Mouse (Mus musculus) mouse embryonic stem cell (cell line): ENCODE measurements around the gene Rhbdd2.

Experiments used
- in situ Hi-C, 2 experiments: fragments of 300-500 bp; cut with MboI; formaldehyde crosslinking; loops; 1 replicate in 1 of 2; 3 replicates in 1 of 2; pipeline ENCODE4 v1.14.3; 2019 to 2020; ENCODE audit warnings: low sequenced_read_pairs in 2 of 2, low pct_unique_long_range_greater_than_20kb in 1 of 2, mixed read lengths in 1 of 2; ENCODE audit not compliant: unreplicated experiment in 1 of 2

The Rhbdd2 gene

GRCm38 (mm10) chr5:135642686-135643551 is 10.5 kb downstream of the Rhbdd2 start:
- in situ Hi-C loops, result no loop called here

GRCm38 (mm10) chr5:135643552-135643842 is 11.1 kb downstream of the Rhbdd2 start:
- in situ Hi-C loops, result no loop called here

GRCm38 (mm10) chr5:135643869-135644268 is 11.5 kb downstream of the Rhbdd2 start:
- in situ Hi-C loops, result no loop called here

GRCm38 (mm10) chr5:135645330-135645729 is 12.9 kb downstream of the Rhbdd2 start:
- in situ Hi-C loops, result no loop called here

GRCm38 (mm10) chr5:135646038-135646437 is 13.6 kb downstream of the Rhbdd2 start:
- in situ Hi-C loops, result no loop called here

- in situ Hi-C loops, result no loop called here
Observed at GRCm38 (mm10) chr5:135648461-135649308, 16.3 kb downstream of the Rhbdd2 start.

- in situ Hi-C loops, result no loop called here
Observed at GRCm38 (mm10) chr5:135649309-135649633, 16.9 kb downstream of the Rhbdd2 start.

- in situ Hi-C loops, result no loop called here
Observed at GRCm38 (mm10) chr5:135651536-135651935, 19.1 kb downstream of the Rhbdd2 start.

GRCm38 (mm10) chr5:135653209-135653608 is 20.8 kb downstream of the Rhbdd2 start:
- in situ Hi-C loops, result no loop called here

- in situ Hi-C loops, result no loop called here
Observed at GRCm38 (mm10) chr5:135656046-135656445, 23.6 kb downstream of the Rhbdd2 start.

- in situ Hi-C loops, result no loop called here
Observed at GRCm38 (mm10) chr5:135657128-135657527, 24.7 kb downstream of the Rhbdd2 start.

GRCm38 (mm10) chr5:135657703-135658373 is 25.4 kb downstream of the Rhbdd2 start:
- in situ Hi-C loops, result no loop called here

- in situ Hi-C loops, result no loop called here
Observed at GRCm38 (mm10) chr5:135659956-135660355, 27.5 kb downstream of the Rhbdd2 start.

GRCm38 (mm10) chr5:135660535-135660934 is 28.1 kb downstream of the Rhbdd2 start:
- in situ Hi-C loops, result no loop called here

- in situ Hi-C loops, result no loop called here
Observed at GRCm38 (mm10) chr5:135666890-135667289, 34.5 kb downstream of the Rhbdd2 start.

- in situ Hi-C loops, result no loop called here
Observed at GRCm38 (mm10) chr5:135668071-135668470, 35.7 kb downstream of the Rhbdd2 start.

GRCm38 (mm10) chr5:135669741-135670275 is 37.4 kb downstream of the Rhbdd2 start, which contains the start of gene Por:
Por (plus strand) TSS chr5:135670033.
- in situ Hi-C loops, result no loop called here

GRCm38 (mm10) chr5:135670881-135671280 is 38.5 kb downstream of the Rhbdd2 start:
- in situ Hi-C loops, result no loop called here

GRCm38 (mm10) chr5:135672509-135672908 is 40.1 kb downstream of the Rhbdd2 start:
- in situ Hi-C loops, result no loop called here
